Mouse (Mus musculus): ENCODE data around the gene Ube2d3.
"Not testable (repeated sequence)": the region's sequence is repeated elsewhere in the genome, so short reads cannot be mapped to it uniquely, and the experiment has no call there.

Gene Ube2d3

DNA sequence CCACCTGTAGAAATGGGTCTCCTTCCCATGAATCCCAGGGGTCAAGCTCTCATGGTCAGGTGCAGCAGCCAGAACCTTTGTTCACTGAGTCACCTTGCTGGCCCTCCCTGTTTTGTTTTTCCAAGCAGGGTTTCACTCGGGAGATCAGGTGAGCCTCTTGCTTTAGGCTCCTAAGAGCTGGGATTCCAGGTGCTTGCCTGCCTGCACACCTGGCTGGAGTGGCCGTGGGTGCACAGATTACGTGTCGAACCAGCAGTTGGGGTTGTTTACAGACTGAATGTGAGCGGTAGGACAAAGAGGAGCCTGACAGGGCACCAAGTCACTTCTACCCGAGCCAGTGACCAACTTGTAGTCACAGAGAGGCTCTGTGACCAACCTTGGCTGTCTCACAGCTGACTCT, 53.2 kb downstream of the Ube2d3 start:
- no peak for DNase-seq (ENCODE audit: low read depth, low spot score)

DNA sequence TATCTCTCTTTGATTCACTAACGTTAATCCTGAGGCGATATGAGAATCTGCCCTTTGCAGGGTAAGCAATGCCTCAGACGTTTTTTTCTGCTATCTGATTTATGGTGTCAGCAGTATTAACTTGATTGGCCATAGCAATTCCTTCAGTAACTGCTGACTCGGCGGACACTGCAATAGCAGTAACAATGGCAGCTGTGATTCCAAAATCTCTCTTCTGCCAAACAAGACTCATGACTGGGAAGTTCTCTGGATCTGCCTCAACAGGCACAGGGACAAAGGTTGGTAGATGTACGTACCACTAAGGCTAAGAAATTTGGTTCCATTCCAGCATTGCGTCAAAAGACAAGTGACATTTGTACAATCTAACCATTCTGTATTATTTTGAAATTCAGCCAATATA, 55.4 kb downstream of the Ube2d3 start:
- not testable (repeated sequence) for DNase-seq (ENCODE audit: low read depth, low spot score)

DNA sequence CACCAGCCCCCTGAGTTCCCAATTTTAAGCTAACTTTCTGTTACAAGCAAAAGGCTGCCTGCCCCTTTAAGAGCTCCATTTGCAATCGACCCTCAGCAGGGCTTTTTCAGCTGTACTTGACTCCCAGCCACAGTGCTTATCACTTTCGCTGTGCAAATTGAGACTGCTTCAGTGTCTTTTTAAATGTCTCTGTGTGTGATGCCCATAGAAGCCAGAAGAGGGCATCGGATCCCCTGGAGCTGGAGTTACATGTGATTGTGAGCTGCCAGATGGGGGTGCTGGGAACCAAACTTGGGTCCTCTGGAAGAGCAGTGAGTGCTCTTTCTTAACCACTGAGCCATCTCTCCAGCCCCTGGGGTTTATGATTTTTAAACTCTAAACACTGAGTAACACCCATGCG, 60.0 kb downstream of the Ube2d3 start:
- not testable (repeated sequence) for DNase-seq (ENCODE audit: low read depth, low spot score)

DNA sequence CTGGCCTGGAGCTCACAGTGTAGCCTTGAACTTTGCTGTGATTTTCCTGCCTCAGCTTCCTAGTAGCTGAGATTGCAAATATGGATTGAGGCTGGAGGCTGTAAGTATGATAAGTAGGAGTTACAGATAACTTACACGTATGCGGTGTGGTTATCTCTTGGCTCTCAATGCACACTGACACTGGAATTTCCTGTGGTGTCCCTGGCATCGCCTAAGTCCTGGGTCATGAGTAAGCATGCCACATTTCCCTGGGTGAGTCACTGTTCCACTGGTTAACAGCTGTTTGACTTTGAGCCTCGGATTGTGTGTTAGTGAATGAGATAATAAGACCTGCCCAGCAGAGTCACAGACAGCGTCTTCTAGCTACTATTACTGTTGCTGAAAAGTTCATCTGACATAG, 60.9 kb downstream of the Ube2d3 start:
- DNase-seq (ENCODE audit: low read depth, low spot score): no peak

DNA sequence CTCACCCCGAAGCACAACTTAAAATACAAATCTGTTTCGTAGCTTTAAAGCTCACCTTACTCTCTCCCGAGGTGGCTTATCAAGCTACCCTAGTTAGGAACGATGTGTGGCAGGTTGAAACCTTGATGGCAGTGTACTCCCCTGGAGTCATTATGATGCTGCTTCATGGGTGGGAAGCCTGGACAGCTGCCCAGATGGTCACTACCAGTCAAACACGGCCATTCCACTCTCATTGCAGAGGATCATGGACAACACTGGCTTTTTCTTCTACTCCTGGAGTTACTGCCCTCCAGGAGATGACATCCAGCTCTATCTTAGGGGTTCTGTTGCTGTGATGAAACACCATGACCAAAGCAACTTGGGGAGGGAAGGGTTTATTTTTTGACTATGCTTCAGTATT, 65.2 kb downstream of the Ube2d3 start:
- DNase-seq (ENCODE audit: low read depth, low spot score): no peak

DNA sequence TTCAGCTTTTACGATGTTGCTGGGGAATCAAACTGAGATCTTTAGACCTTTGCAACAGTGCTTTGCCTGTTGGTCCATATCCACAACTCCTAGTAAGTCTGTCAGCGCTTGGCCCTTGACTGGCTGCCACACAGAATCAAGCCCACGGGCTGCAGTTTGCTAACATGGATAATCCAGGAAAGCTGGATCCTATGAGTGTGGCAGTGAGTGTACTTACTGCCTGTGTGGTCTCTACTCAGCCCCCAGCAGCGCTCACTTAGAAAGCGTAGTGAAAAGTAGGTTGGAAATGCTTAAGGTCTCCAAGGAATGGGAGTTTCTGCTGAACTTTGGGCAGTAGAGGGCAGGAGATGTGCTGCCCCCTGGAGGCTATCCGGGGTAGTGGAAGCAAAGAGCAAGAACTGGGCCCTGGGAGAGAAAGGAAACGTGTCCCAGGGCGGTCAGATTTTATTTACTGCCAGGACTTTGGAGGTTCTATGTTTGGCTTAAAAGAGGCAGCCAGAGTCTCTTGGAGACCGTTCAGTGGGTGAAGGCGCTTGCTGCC, 67.5 kb downstream of the Ube2d3 start:
- DNase-seq (ENCODE audit: low read depth, low spot score): peak; percentile 49

DNA sequence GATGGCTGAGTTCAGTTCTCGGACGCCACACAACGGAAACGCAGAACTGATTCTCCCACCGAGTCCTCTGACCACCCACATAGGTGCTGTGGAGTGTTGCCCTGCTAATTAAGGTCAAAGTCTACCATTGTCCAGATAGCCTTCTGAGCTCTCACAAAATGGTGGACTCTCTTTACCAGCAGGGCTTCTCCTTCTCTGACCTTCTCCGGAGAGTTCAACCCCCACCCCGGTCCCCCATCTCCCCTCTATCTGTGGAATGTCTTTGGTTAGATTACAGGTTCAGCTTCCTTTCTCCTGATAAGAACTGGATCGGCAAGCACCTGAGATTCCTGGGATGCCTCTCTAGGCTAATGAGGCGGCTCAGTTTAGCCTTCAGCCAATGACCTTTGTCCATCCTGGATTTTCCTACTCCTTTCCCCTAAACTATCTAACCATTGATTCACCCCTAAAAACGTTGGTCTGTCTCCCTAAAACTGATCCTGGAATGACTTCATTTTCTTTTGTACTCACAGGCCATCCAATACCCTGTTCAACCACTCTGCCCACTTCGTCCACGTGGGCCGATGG, 68.0 kb downstream of the Ube2d3 start:
- DNase-seq (ENCODE audit: low read depth, low spot score): no peak

DNA sequence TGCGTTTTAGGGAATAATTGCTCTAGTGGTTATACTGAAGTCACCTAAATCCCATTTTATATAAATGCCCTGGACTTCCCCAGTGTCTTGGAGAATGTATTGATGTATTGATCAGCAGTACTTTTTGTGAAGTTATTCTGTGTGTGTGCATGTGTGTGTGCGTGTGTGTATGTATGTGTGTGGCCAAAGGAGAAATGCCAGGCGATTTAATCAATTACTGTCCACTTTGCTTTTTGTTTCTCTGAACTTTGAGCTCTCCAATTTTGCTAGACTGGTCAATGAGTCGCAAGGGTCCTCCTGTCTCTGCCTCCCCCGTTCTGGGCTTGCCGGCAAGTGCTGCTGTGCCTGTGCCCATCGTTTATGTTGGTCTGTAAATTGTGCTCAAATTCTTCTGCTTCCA, 69.6 kb downstream of the Ube2d3 start:
- DNase-seq (ENCODE audit: low read depth, low spot score): no peak

DNA sequence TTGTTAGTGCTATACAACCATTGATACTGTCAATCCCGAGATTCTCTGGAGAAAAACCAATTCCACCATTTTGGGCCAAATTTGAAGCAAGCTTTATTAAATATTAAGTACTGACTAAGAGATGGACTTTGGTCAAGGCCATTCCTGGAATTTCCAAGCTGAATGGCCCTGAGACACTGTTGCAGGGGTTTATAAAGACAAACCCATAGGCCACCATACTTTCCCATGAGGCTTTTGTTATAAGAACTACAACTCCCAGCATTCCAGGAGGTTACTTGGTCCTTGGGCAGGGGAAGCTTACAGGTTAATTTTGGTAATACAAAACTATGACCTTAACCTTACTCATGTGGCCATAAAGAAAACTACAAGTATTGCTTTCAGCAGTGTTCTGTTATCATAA, 70.2 kb downstream of the Ube2d3 start:
- no peak for DNase-seq (ENCODE audit: low read depth, low spot score)

DNA sequence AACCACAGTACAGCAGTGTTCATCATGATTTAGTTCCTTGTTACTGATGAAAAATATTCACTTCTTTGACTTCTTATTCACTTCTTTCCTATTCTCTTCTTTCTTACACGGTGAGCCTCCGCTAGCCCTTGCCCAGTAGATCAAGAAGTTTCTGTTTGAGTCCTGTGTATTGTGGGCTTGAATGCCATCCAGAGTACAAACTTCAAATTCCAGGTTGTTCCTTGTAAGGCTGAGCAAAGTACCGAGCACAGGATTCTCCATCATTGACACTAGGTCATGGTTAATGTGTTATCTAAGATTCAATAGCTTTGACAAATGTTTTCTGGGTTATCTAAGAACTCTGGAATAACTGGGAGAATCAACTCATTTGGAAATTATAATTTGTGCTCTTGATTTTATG, 72.4 kb downstream of the Ube2d3 start:
- DNase-seq (ENCODE audit: low read depth, low spot score): no peak

DNA sequence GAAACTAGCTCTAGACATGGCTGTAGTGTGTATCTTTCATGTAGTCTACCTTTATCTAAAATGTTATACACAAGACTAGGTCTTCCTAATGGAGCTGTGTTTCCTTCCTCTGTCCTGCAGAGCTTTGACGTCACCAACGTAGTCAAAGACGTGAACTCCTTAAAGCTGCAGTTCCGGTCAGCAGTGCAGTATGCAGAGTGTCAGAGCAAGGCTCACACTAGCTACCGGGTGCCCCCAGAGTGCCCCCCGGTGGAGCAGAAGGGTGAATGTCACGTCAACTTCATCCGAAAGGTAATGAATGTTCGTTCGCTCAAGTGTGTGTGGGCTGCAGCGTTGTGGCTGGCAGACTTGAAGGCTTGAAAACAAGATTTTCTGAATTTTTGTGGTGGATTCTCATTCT, 73.7 kb downstream of the Ube2d3 start:
- no peak for DNase-seq (ENCODE audit: low read depth, low spot score)

DNA sequence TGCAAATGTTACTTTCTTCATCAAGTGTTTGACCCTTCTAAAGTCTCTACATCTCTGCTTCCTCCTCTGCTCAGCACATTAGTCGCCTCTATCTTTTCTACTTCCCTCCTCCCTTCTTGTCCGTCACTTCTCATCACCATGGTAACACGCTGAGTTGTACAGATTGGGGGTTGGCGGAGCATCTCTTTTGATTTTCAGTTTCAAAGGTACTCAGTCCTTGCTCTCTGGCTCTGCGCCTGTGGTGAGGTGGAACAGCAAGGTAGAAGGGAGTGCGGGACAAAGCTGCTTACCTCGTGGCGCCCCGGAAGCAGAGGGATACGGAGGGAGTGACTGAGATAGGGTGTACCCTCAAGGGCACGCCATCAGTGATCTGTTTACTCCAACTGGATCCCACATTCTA, 75.3 kb downstream of the Ube2d3 start:
- no peak for DNase-seq (ENCODE audit: low read depth, low spot score)

DNA sequence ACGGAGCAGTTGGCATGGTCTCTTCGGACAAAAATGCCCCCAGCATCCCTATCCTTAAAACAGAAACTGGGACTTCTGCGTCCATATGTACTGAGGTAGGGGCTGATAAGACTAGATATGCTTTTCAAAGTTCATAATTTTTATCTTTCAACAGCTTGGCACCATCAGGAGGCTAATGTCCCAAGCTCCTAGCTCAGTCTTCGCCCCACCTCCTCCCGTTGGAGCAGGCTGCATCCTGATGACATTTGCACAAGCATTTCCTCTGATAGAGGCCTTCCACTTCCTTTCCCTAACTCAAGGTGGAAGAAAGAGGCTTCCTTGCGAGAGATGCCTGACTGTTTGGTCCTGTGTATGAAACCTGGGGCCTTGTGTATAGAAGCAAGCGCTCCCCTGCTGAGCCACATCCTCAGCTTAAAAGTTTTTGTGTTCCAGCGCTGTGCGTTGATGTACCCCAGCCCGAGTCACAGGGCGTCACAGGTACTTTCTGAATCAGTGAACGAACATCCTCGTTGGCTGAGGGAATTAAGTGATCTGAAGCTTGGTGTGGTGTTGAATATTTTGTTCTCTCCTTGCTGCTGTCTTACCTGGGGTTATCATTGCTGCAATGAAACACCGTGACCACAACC, 76.0 kb downstream of the Ube2d3 start:
- DNase-seq (ENCODE audit: low read depth, low spot score): no peak

DNA sequence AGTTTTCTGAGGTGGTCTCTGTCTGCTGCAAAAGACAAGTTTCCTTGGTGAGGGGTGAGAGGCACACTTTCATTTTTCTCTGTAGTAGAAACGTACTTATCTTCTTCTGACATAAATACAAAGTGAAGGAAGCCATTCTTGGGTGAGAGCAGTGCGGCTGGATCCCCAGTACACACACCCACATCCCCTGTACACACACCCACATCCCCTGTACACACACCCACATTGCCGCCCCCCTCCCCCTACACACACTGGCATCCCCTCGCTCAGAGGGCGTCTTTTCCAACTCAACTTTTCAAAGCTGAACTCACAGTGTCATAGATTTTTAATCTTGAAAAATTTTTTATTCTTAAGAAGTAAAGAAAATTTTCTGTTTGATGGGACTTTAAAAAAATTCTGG, 77.3 kb downstream of the Ube2d3 start:
- DNase-seq (ENCODE audit: low read depth, low spot score): no peak

DNA sequence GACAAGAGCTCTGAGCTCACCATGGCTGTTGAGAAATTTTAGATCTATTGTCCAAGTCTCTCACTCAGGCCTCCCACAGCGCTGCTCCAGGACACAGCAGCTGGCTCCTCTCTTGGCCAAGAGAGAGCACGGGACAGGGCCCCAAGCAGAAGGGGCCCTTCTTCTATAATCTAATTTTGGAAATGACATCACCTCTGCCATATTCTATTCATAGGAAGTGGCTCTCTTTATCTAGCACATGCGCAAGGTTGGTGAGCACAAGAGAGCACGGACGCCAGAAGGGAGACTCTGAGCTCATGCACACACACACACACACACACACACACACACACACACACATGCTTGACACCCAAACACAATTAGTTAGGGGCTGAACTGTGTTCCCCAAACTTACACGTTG, 78.9 kb downstream of the Ube2d3 start:
- no peak for DNase-seq (ENCODE audit: low read depth, low spot score)
